Mouse (Mus musculus) right cerebral cortex, postnatal 4 days (tissue): ENCODE results near the gene Bicd2.
A peak's percentile ranks its signal among the peaks of the same experiment; 100 is the strongest.
"Not testable (repeated sequence)": the region's sequence is repeated elsewhere in the genome, so short reads cannot be mapped to it uniquely, and the experiment has no call there.

Source experiments
- DNase-seq: peaks from one replicate; pipeline ENCODE4 v3.0.0-alpha.2; 2022

The Bicd2 gene

DNA sequence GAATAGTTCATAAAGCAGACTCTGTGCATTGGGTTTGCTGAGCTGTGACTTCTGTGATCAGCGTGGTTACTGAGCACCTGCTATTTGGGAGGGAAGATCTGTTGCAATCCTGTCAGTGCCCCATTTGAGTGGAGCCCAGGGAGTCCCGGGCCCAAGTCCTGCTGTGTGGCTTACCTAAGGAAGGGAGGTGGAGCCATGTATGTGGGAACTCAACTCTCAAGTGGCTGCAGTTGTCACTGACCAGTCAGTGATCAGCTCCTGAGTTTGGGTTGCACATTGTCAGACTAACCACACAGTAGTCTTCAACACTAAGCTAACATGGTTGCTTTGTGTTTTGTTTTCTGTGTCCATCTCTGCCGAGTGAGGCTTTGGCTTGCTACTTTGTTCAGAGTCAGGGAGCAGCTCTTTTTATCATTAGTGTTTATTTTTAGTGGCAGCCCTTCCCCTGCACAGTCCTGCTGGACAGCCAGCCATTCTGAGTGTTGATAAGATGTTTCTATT is 19.6 kb downstream of the Bicd2 start:
- no peak for DNase-seq

- DNase-seq, result no peak
Measured at GRCm38 (mm10) chr13:49362364-49362763, 21.0 kb downstream of the Bicd2 start.

- DNase-seq, result no peak
Measured at GRCm38 (mm10) chr13:49362804-49363203, 21.4 kb downstream of the Bicd2 start.

GRCm38 (mm10) chr13:49364716-49365115 is 23.3 kb downstream of the Bicd2 start:
- no peak for DNase-seq

DNA sequence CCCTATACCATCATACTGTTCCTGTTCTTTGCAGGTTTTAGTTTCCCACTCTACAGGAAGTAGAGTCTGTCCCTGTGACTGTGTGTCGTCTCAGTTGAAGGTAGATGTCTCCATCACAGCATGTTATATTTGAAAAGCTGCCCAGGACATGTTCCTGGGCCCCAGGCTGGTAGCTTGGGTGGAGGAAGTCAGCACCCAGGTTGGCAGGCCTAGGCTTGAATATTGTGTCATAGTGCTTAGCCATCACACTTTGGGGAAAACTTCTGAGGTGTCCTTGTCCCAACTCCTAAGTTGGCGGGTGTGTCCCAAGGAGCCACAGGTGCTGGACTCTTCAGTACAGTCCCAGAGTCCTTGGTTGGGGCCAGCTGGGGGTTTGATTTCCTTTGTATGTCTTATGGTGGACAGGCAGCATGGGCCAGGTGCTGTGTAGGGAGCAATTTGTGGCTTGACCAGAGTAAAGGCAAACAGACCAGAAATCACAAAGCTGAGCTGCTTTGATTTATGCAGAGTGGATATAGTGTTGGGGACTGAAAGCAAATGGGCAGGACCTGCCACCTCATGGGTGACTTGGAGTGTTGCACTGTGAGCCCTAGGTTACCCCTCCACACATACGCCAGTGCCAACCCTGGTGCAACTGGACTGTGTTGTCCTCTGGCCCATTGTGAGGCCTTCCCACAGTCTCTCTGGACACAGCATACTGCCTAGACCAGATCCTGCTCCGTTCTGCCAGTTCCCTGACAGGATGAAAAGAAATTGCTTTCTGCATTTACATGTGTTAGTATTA is 26.5 kb downstream of the Bicd2 start:
- no peak for DNase-seq

DNA sequence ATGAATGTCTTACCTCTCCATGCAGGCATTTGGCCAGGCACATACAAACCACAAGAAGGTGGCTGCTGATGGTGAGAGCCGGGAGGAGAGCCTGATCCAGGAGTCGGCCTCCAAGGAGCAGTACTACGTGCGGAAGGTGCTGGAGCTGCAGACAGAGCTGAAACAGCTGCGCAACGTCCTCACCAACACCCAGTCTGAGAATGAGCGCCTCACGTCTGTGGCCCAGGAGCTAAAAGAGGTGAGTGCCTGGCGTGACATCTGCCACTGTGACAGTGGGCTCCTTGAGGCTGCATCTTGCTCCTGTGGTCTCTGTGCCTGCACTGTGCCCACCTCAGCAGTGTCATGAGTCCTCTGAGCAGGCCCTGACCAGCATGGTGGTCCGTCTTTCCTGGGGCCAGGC is 28.0 kb downstream of the Bicd2 start:
- DNase-seq, result no peak

GRCm38 (mm10) chr13:49370216-49370615 is 28.8 kb downstream of the Bicd2 start:
- not testable (repeated sequence) for DNase-seq

DNA sequence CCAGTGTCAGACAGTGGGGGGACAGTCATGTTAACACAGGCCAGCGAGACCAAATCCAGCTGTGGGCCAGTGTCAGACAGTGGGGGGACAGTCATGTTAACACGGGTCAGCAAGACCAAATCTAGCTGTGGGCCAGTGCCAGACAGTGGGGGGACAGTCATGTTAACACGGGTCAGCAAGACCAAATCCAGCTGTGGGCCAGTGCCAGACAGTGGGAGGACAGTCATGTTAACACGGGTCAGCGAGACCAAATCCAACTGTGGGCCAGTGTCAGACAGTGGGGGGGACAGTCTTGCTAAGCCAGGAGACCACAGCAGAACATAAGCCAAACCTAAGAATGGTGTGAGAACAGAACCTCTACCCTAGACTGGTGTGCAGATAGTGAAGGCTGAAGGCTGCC is 29.5 kb downstream of the Bicd2 start:
- not testable (repeated sequence) for DNase-seq

DNA sequence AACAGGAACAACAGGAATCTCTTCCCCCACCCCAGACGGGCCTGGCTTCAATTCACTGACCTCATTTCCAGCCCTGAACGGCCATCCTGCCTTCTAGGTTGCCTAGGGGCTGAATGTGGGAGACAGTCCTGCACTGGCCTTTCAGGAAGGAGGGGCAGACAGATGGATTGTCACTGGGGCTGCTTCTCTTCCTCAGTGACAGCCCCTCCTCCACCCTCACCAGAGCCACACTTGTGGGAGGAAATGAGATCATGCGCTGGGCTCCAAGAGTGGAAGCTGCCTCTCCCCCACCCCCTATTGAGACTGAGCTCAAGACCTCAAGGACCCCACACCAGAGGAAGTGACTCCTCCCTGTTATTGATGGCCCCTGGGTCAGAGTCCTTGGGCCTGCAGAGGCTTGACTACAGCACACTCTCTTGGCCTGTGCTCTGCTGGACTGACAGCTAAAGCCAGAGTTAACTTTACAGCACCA is 30.1 kb downstream of the Bicd2 start:
- DNase-seq, result no peak

- no peak for DNase-seq
Measured at GRCm38 (mm10) chr13:49372370-49373060, 31.1 kb downstream of the Bicd2 start.

GRCm38 (mm10) chr13:49374304-49374703 is 32.9 kb downstream of the Bicd2 start:
- DNase-seq, result no peak

DNA sequence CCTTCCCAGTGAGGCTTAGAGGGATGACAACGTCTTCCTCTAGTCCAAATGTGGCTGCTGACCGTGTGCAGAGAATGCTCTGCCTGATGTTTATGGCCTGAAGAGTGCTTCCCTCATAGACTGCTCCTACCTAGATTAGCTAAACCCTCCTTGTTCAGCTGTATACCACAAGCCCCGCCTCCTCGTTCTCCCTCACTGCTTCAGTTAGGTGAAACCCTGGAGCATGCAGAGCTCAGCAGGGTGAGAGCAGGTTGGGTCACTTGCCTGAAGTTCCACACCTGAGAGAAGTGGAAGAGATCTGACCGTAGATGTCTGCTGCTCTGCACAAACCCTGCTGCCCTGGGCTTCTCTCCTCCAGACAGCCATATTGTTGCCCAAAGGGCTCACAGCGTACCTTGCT is 33.3 kb downstream of the Bicd2 start:
- DNase-seq, result no peak

- DNase-seq, result no peak
Measured at GRCm38 (mm10) chr13:49377608-49378007, 36.2 kb downstream of the Bicd2 start.

- DNase-seq, result no peak
Measured at GRCm38 (mm10) chr13:49379301-49379700, 37.9 kb downstream of the Bicd2 start.

GRCm38 (mm10) chr13:49381230-49381629 is 39.8 kb downstream of the Bicd2 start:
- peak; percentile 85 for DNase-seq

DNA sequence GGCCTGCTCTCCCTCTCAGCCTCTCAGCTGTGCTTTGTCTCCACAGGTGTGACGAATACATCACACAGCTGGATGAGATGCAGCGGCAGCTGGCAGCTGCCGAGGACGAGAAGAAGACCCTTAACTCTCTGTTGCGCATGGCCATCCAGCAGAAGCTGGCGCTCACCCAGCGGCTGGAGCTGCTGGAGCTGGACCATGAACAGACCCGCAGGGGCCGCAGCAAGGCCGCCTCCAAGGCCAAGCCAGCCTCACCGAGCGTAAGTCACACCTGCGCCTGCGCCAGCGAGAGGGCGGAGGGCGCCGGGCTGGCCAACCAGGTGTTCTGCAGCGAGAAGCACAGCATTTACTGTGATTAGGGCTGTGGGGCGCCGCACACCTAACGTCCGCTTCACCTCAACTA is 41.6 kb downstream of the Bicd2 start:
- DNase-seq, result no peak

GRCm38 (mm10) chr13:49384751-49385463 is 43.5 kb downstream of the Bicd2 start:
- DNase-seq, result no peak

- peak; percentile 42 for DNase-seq
Measured at GRCm38 (mm10) chr13:49391374-49391773, 50.0 kb downstream of the Bicd2 start.

DNA sequence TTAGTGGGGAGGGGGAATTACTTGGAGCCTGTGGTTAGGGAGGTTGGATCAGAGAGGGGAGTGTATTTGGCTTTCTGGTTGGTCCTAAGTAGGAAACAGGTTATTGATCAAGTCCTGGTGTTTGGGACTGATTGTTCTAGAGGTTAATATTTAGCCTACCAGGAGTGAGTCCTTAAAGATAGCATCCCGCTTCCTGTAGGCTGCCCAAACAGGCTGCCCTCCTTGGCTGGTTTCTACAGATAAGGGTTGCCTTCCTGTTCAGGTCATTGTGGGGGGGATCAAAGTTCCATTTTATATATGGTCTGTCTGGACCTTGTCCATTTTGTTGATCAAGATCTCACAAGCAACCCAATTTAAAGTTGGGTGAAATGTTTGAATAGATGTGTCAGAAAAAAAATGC is 52.2 kb downstream of the Bicd2 start:
- no peak for DNase-seq

DNA sequence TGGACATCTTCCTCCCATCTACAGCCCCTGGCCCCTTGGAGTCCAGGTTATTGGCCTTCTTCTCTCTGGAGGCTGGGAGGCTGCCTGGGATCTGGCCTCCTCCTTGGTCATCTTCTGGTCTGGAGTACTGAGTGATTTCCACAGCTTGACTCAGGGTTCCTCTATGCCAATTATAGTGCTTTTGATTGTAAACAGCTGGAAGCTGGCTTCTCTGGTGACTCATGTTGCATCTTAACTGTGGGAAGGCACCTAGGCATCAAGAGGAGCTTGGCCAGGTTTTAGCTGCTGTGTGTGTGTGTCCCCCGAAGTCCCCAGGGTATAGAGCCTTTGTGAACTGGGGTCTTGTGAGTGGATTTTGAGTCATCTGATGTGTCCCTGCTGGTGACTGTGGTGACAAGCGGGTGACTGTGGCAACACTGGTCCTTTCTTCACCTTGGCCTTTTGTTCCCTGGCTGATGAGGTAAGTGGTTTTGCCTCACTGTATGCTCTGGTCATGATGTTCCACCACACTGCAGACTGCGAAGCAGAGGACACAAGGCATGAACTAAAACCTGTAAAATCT is 53.6 kb downstream of the Bicd2 start:
- no peak for DNase-seq

DNA sequence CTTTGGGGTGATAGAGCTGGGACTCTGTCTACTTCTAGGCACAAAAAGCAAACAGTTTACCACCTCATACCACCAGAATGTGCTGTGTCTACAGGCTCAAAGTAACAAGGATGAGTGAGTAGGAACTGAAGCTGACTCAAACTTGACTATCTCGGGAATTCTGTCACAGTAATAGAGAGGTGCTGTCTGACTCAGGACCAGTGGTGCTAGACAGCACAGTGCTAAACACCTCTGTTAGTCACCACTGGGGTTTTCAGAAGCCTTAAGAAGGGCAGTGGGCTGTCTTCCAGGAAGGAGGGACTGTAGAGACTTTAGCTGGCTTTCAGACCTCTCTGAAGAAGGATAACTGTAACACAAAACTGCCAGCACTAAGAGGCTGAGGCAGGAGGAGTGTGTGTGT is 55.4 kb downstream of the Bicd2 start:
- no peak for DNase-seq

DNA sequence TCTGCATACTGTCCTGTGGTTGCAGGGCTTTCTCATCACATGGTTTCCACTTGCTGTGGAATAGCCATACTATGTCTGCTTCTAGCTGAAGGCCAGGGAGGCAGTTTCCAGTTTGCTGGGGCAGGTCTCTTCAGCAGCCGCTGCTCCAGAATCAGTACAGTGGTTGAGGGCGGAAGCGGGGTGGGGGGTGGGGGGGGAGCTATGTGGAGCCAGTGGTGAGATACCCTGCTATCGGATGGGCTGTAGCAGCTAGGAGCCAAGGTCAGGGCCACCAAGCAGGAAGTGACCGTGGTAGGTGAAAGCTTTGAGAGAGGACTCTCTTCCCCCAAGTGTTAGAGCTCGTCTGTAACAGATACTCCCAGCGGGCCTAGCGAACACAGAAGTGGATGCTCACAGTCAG is 56.8 kb downstream of the Bicd2 start:
- no peak for DNase-seq

GRCm38 (mm10) chr13:49400139-49400538 is 58.8 kb downstream of the Bicd2 start:
- DNase-seq, result no peak
